Mouse (Mus musculus) CH12.LX (cell line): Measurements from ENCODE around the gene Slc5a4b. TPM values are rescaled to one million over a fixed set of nuclear protein-coding genes. Genes with fewer than 3 reads are reported as not detected.

ENCODE experiments used
- DNase-seq: peaks from one replicate; pipeline ENCODE4 v3.0.0-alpha.2; 2013; ENCODE audit errors: extremely low read depth
- H3K27ac ChIP-seq: 2 replicates; pipeline ENCODE4 v1.5.1; 2012; ENCODE audit warnings: low read depth, mild to moderate bottlenecking, control low read depth, moderate library complexity; ENCODE audit not compliant: insufficient read depth
- H3K27me3 ChIP-seq: replicated peaks from 2 replicates; pipeline ENCODE3; 2012; ENCODE audit warnings: inconsistent platforms
- H3K36me3 ChIP-seq, 2 experiments: replicated peaks in 1 of 2; 2 replicates each; pipeline versions ENCODE3 to v1.6.1; 2012; ENCODE audit warnings: inconsistent platforms in 1 of 2, low read length in 1 of 2, mild to moderate bottlenecking in 1 of 2, mixed read lengths in 1 of 2, moderate library complexity in 1 of 2; ENCODE audit not compliant: control insufficient read depth in 1 of 2, insufficient read depth in 1 of 2
- H3K4me1 ChIP-seq, 2 experiments: 2 replicates each; pipeline ENCODE4 v1.6.1; 2012; ENCODE audit warnings: inconsistent platforms in 1 of 2, moderate library complexity in 1 of 2; ENCODE audit not compliant: insufficient read depth in 2 of 2, control insufficient read depth in 1 of 2
- H3K4me2 ChIP-seq: 2 replicates; pipeline ENCODE4 v1.6.1; 2012; ENCODE audit warnings: low read depth, mild to moderate bottlenecking, control low read depth; ENCODE audit not compliant: poor library complexity, insufficient read depth, severe bottlenecking
- H3K4me3 ChIP-seq, 3 experiments: fragments of 150-350 bp in 1 of 3; sonication (generic) in 1 of 3; replicated peaks in 1 of 3; 2 replicates each; pipeline versions ENCODE3 to v1.5.1; 2011 to 2012; ENCODE audit warnings: low read depth in 2 of 3, low read length in 2 of 3, mild to moderate bottlenecking in 2 of 3, moderate library complexity in 2 of 3, control low read depth in 1 of 3, improper control_type of control experiment in 1 of 3, inconsistent platforms in 1 of 3, mixed read lengths in 1 of 3; ENCODE audit not compliant: poor library complexity in 1 of 3
- H3K79me2 ChIP-seq: replicated peaks from 2 replicates; pipeline ENCODE4 v1.6.1; 2012; ENCODE audit warnings: mild to moderate bottlenecking, moderate library complexity; ENCODE audit not compliant: control insufficient read depth, poor library complexity, insufficient read depth, severe bottlenecking; ENCODE audit errors: extremely low read depth
- H3K9ac ChIP-seq: 2 replicates; pipeline ENCODE4 v1.6.1; 2012; ENCODE audit warnings: low read depth, mild to moderate bottlenecking, control low read depth, moderate library complexity; ENCODE audit not compliant: insufficient read depth
- H3K9me3 ChIP-seq: replicated peaks from 2 replicates; pipeline ENCODE3; 2012; ENCODE audit warnings: low read length, inconsistent platforms, mixed read lengths
- BHLHE40 ChIP-seq: IDR thresholded peaks from 2 replicates; pipeline ENCODE4 v1.6.1; 2011; ENCODE audit warnings: mild to moderate bottlenecking, low read depth, low read length, improper control_type of control experiment
- CHD1 ChIP-seq: IDR thresholded peaks from 2 replicates; pipeline ENCODE4 v1.6.1; 2012; ENCODE audit warnings: low read depth, low read length, improper control_type of control experiment, inconsistent platforms
- CHD2 ChIP-seq: IDR thresholded peaks from 2 replicates; pipeline ENCODE4 v1.6.1; 2011; ENCODE audit warnings: low read length, improper control_type of control experiment
- E2F4 ChIP-seq: IDR thresholded peaks from 2 replicates; pipeline ENCODE4 v1.6.1; 2011; ENCODE audit warnings: low read depth, low read length, improper control_type of control experiment; ENCODE audit not compliant: insufficient replicate concordance
- EP300 ChIP-seq: IDR thresholded peaks from 2 replicates; pipeline ENCODE4 v1.6.1; 2011; ENCODE audit warnings: low read length, improper control_type of control experiment
- ETS1 ChIP-seq: conservative IDR thresholded peaks from 2 replicates; pipeline ENCODE4 v1.6.1; 2012; ENCODE audit warnings: low read depth, mild to moderate bottlenecking, inconsistent platforms, low read length, improper control_type of control experiment, moderate library complexity
- IRF4 ChIP-seq: IDR thresholded peaks from 2 replicates; pipeline ENCODE4 v1.6.1; 2014; ENCODE audit warnings: low read depth, mild to moderate bottlenecking, inconsistent platforms, low read length, improper control_type of control experiment
- JUN ChIP-seq: IDR thresholded peaks from 2 replicates; pipeline ENCODE4 v1.6.1; 2011; ENCODE audit warnings: low read depth, mild to moderate bottlenecking, low read length, improper control_type of control experiment, moderate library complexity; ENCODE audit not compliant: insufficient read depth
- JUND ChIP-seq: conservative IDR thresholded peaks from 2 replicates; pipeline ENCODE4 v1.6.1; 2011; ENCODE audit warnings: low read depth, low read length, improper control_type of control experiment
- MAFK ChIP-seq: IDR thresholded peaks from 2 replicates; pipeline ENCODE4 v1.6.1; 2011; ENCODE audit warnings: low read length, improper control_type of control experiment; ENCODE audit not compliant: insufficient replicate concordance
- MAZ ChIP-seq: IDR thresholded peaks from 2 replicates; pipeline ENCODE4 v1.6.1; 2012; ENCODE audit warnings: low read depth, mild to moderate bottlenecking, inconsistent platforms, low read length, improper control_type of control experiment, moderate library complexity
- MEF2A ChIP-seq: IDR thresholded peaks from 2 replicates; pipeline ENCODE4 v1.6.1; 2014; ENCODE audit warnings: low read depth, mild to moderate bottlenecking, inconsistent platforms, low read length, improper control_type of control experiment, borderline replicate concordance
- MYC ChIP-seq: IDR thresholded peaks from 2 replicates; pipeline ENCODE4 v1.6.1; 2011; ENCODE audit warnings: low read depth, mild to moderate bottlenecking, improper control_type of control experiment, low read length
- NRF1 ChIP-seq: IDR thresholded peaks from 2 replicates; pipeline ENCODE4 v1.6.1; 2014; ENCODE audit warnings: low read depth, mild to moderate bottlenecking, inconsistent platforms, low read length, improper control_type of control experiment, moderate library complexity
- PAX5 ChIP-seq: IDR thresholded peaks from 2 replicates; pipeline ENCODE4 v1.6.1; 2012; ENCODE audit warnings: low read length, inconsistent platforms, mixed read lengths
- RAD21 ChIP-seq: IDR thresholded peaks from 2 replicates; pipeline ENCODE4 v1.6.1; 2011; ENCODE audit warnings: low read depth, mild to moderate bottlenecking, low read length, improper control_type of control experiment, moderate library complexity
- RCOR1 ChIP-seq: conservative IDR thresholded peaks from 2 replicates; pipeline ENCODE4 v1.6.1; 2012; ENCODE audit warnings: low read depth, mild to moderate bottlenecking, inconsistent platforms, low read length, improper control_type of control experiment
- SIN3A ChIP-seq: IDR thresholded peaks from 2 replicates; pipeline ENCODE4 v1.6.1; 2012; ENCODE audit warnings: low read length, improper control_type of control experiment, inconsistent platforms
- SMC3 ChIP-seq: IDR thresholded peaks from 2 replicates; pipeline ENCODE4 v1.6.1; 2011; ENCODE audit warnings: low read depth, low read length, improper control_type of control experiment
- TBP ChIP-seq: conservative IDR thresholded peaks from 2 replicates; pipeline ENCODE4 v1.6.1; 2011; ENCODE audit warnings: low read depth, low read length, improper control_type of control experiment
- TCF12 ChIP-seq: IDR thresholded peaks from 2 replicates; pipeline ENCODE4 v1.6.1; 2014; ENCODE audit warnings: low read depth, mild to moderate bottlenecking, inconsistent platforms, low read length, improper control_type of control experiment
- UBTF ChIP-seq: IDR thresholded peaks from 2 replicates; pipeline ENCODE4 v1.6.1; 2012; ENCODE audit warnings: low read depth, mild to moderate bottlenecking, inconsistent platforms, low read length, improper control_type of control experiment, moderate library complexity
- ZC3H11A ChIP-seq: IDR thresholded peaks from 2 replicates; pipeline ENCODE4 v1.6.1; 2012; ENCODE audit warnings: low read depth, mild to moderate bottlenecking, inconsistent platforms, low read length, improper control_type of control experiment
- dilution Hi-C: fragments of 300-500 bp; cut with MboI; formaldehyde crosslinking; loops from 2 replicates; pipeline ENCODE4 v1.14.3; 2020; ENCODE audit warnings: low sequenced_read_pairs; ENCODE audit not compliant: extremely low pct_unique_long_range_greater_than_20kb, extremely low pct_ligation_motif_present
- in situ Hi-C: fragments of 300-500 bp; cut with MboI; formaldehyde crosslinking; loops from 3 replicates; pipeline ENCODE4 v1.14.3; 2019; ENCODE audit warnings: low sequenced_read_pairs, low pct_ligation_motif_present, low pct_unique_long_range_greater_than_20kb, mixed read lengths
- polyA plus RNA-seq: library from polyadenylated mRNA; unstranded; fragments of >175 nt; gene quantifications from 2 replicates; pipeline ENCODE4 v1.2.1, GENCODE M21; 2012; ENCODE audit warnings: low read depth; ENCODE audit not compliant: insufficient read length
- total RNA-seq, 2 experiments: library from RNA; depleted of rRNA; stranded (reverse); fragments of 300-350 nt in 1 of 2; fragments of >200 nt in 1 of 2; gene quantifications; 2 replicates each; pipeline ENCODE4 v1.2.3; 2012 to 2014

Gene Slc5a4b
- total and polyA plus RNA-seq, 3 experiments: not detected

GRCm38 (mm10) chr10:76021728-76022127 lies 89.0 kb downstream of the Slc5a4b start:
- no peak overlapping the region for H3K4me2 ChIP-seq
- no peaks in the 10 kb centered on the region for H3K36me3 ChIP-seq
- peaks cover 17% of the 10 kb centered on the region for H3K9me3 ChIP-seq
- H3K27me3 ChIP-seq: no peaks in the 10 kb centered on the region
- no peaks in the 10 kb centered on the region for H3K79me2 ChIP-seq
- H3K27ac ChIP-seq: no peak overlapping the region
- no peak overlapping the region for H3K4me3 ChIP-seq
- no peak for TF ChIP-seq ZC3H11A
- TF ChIP-seq, all 38 proteins: peak for 0
- dilution Hi-C loops (no loop called here), in situ Hi-C loops (no loop called here)
- no peaks in the 10 kb centered on the region for H3K4me1 ChIP-seq
- no peak for DNase-seq
- no peak overlapping the region for H3K9ac ChIP-seq

- no peak overlapping the region for H3K9ac ChIP-seq
- DNase-seq: peak; percentile 62
- H3K4me2 ChIP-seq: peak overlapping the region; percentile 29; the same call in 1 of the 2 replicates
- in situ Hi-C loops: no loop called here
- no peaks in the 10 kb centered on the region for H3K36me3 ChIP-seq
- H3K79me2 ChIP-seq: no peaks in the 10 kb centered on the region
- peak; percentile 82 for TF ChIP-seq BHLHE40
- TF ChIP-seq CHD1: 0 out of 2 replicates have a peak, but pooled peaks have one; percentile 41
- TF ChIP-seq SMC3: 0 out of 2 replicates have a peak, but pooled peaks have one; percentile 11
- TF ChIP-seq PAX5: no peak
- TF ChIP-seq MAZ: 0 out of 2 replicates have a peak, but pooled peaks have one; percentile 52
- TF ChIP-seq SIN3A: peak; percentile 77
- no peak for TF ChIP-seq UBTF
- TF ChIP-seq E2F4: 0 out of 2 replicates have a peak, but pooled peaks have one; percentile 38
- TF ChIP-seq CHD2: peak; percentile 74
- TF ChIP-seq IRF4: peak; percentile 100
- peak; percentile 88 for TF ChIP-seq TCF12
- peak; percentile 89 for TF ChIP-seq ETS1
- no peak; the same call in none of the 2 replicates for TF ChIP-seq RAD21
- TF ChIP-seq MAFK: peak; percentile 58; the same call in 1 of the 2 replicates
- peak; percentile 92 for TF ChIP-seq JUN
- TF ChIP-seq TBP: 0 out of 2 replicates have a peak, but pooled peaks have one; percentile 19
- no peak for TF ChIP-seq NRF1
- peak; percentile 63; the same call in 1 of the 2 replicates for TF ChIP-seq MYC
- TF ChIP-seq ZC3H11A: no peak
- 0 out of 2 replicates have a peak, but pooled peaks have one; percentile 70 for TF ChIP-seq RCOR1
- TF ChIP-seq JUND: peak; percentile 100
- peak; percentile 100 for TF ChIP-seq MEF2A
- peak; percentile 99 for TF ChIP-seq EP300
- H3K27ac ChIP-seq: no peak overlapping the region
- no peak overlapping the region for H3K4me3 ChIP-seq
- peaks cover 9 to 25% of the 10 kb centered on the region in 2 experiments for H3K4me1 ChIP-seq
- no peaks in the 10 kb centered on the region for H3K27me3 ChIP-seq
- dilution Hi-C loops: no loop called here
- H3K9me3 ChIP-seq: peaks cover 15% of the 10 kb centered on the region
Observed at GRCm38 (mm10) chr10:76016886-76017285, 93.9 kb downstream of the Slc5a4b start.
